Mouse (Mus musculus): Measurements from ENCODE around the gene Atg7.

Atg7 gene

GRCm38 (mm10) chr6:114790902-114791301, 148.0 kb downstream of the Atg7 start:
- no peak for DNase-seq

DNA sequence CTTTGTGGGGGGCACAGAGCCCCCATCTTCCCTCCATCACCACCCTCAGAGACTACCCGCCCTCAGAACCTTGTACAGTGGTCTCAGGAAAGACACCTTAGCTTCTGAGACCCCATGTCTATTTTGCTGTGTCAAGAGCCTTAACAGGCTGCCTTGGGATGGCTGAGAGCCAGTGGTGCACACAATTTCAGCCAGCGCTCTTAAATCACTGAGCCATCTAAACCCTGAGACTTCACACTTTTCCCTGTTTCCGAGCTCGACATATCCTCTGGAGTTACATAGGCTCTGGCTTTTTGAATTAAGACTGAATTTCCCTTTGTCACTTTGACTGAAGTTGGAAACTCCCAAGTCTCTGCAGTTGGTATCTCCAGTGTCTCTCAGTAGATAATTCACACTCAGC, 148.9 kb downstream of the Atg7 start:
- no peak for DNase-seq

GRCm38 (mm10) chr6:114794706-114795105, 151.8 kb downstream of the Atg7 start:
- no peak for DNase-seq

DNA sequence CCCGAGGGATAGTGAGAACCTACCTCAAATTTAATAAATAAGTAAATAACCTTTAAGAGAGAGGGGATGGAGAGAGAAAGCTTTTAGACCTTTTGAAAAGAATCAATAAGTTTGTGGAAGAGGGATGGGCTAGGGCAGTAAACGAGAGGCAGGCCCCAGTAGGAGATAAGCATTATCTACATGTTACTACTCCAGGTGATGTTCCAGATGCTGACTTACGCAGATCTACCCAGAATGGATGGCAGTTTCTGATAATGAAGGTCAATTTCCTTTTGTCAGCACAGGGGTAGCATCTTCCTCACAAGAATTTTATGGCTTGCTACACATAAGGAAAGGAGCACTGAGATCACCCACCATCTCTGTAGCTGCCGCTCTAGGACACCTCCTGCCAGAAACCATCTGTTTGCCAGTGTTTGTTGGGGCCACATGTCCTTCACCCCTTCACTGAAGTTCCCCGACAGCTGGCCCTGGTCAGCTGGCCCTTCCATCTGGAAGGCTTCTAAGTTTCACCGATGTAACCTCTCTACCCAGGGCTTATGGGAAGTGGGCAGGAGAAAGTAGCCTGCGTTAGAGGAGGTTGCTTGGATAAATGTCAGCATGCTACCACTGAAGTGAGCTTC, 152.9 kb downstream of the Atg7 start:
- DNase-seq: no peak

- no peak for DNase-seq
Observed at GRCm38 (mm10) chr6:114797901-114798300, 155.0 kb downstream of the Atg7 start.

- DNase-seq: no peak
Observed at GRCm38 (mm10) chr6:114798715-114799114, 155.8 kb downstream of the Atg7 start.

DNA sequence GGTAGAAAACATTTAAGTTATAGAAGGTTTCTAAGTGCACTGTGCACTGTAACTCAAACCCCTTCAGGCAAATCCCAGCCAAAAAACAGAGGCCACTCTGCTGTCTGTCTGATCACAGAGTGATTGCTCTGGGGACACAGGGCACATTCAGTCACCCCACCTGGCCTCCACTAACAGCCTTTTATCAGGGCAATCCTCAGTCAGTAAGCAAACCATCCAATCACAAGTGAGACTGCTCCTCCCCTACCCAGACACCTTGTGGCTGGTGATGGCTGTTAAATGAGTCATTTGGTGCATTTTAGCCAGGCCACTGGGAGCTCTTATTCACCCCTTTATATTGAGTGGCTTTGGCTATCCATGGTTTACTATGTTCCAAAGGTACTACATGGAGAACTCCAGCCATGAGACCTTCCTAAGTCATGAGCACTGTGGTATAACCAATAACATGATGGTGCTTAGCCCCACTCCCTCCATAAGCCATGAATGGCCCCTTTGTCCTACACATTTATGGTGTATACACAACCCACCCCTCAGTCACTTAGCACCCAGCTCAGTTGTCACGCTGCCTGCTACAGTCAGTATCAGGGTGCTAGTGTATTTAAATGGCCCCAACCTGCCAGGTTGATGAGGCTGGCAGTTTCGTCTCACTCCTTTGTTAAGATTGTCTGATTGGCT, 157.5 kb downstream of the Atg7 start:
- DNase-seq: no peak

- DNase-seq: no peak
Observed at GRCm38 (mm10) chr6:114803915-114804535, 161.1 kb downstream of the Atg7 start.

DNA sequence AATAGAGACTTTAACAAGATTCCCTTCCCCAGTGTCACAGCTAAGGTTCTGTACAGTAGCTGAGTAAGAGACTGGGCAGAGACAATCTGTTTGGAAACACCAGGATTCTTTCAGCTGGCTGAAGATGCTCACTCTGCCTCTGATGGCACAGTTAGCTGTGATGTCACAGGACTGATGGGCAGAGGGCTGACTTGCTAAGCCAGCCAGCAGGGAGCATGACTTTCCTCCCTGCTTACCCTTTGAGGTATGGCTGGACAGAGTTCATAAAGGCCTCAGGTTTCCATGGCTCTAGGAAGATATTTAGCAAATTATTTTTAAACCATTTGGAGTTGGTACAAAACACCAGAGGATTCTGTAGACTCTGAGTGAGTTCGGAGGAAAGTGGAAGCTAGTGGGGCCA, 162.0 kb downstream of the Atg7 start:
- no peak for DNase-seq

GRCm38 (mm10) chr6:114805927-114806326, 163.0 kb downstream of the Atg7 start:
- no peak for DNase-seq

GRCm38 (mm10) chr6:114807474-114807873, 164.6 kb downstream of the Atg7 start:
- DNase-seq: no peak

GRCm38 (mm10) chr6:114808654-114809430, 165.9 kb downstream of the Atg7 start:
- DNase-seq: no peak

DNA sequence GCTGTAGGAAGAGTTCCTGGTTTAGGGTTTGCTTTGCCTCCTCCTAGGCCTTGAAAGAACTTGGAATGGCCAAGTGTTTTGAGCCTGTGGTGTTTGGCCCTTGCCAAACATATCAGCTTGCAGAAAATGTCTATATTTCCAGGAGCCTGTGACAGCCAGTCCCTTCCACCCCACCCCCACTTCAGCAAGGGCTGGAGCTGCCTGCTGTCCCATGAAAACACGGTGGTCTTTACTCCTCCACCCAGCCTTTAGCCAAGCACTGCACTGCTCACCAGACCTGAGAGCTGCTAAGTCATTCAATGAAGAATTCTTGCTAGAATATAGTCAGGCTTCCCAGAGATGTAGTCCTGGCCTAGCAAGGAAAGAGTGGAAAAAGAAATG, 166.5 kb downstream of the Atg7 start:
- no peak for DNase-seq

GRCm38 (mm10) chr6:114812322-114812721, 169.4 kb downstream of the Atg7 start:
- no peak for DNase-seq

- DNase-seq: no peak
Observed at GRCm38 (mm10) chr6:114812779-114813178, 169.9 kb downstream of the Atg7 start.

DNA sequence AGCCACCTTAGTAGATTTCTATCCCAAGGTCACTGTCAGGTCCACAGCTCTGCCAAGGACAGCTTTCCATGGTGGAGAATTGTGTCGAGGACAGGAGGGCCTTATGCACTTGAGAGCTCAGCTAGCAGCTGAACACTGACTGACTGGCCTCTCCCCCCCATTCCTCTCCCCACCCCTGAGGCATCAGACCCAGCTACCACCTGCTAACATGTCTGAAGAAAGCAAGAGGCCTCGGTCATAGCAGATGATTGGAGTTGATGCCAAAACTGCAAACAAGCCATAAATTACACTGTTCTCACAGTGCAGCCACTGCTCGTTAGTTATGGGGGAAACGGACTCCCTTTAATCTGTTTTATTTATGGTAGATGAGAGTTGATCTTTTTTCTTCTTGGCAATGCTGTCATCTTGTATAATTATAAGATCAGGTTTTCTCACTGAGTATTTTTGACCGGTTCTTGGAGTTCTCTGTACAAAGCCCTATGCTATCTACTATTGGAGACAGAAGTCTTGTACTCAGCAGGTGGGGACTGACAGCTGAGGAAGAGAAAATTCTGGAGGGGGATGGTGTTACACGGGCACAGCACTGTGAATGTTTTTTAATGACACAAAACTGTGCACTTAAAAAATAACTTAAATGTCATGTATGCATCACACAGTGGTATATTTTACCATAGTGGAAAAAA, 171.4 kb downstream of the Atg7 start:
- no peak for DNase-seq

GRCm38 (mm10) chr6:114814882-114815650, 172.2 kb downstream of the Atg7 start:
- peak; percentile 34 for DNase-seq

- DNase-seq: peak; percentile 43
Observed at GRCm38 (mm10) chr6:114817948-114818347, 175.1 kb downstream of the Atg7 start.

DNA sequence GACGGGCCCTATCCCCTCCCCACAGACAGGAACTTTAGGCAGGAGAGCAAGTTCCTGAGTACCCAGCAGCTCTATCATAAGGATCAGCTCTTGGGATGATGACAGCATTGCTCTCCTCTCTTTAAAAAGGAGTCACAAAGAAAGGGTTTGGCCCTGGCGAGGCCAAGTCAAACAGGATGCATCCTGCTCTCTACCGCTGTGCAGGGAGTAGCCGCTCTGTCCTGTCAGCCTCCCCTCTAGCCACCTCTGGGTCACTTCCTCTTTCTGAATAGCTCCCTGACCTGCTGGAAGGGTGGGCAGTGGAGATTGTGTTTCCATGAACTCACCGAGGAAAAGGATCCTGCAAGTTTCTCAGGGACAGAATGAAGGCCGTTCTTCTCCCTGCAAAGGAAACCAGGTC, 175.6 kb downstream of the Atg7 start:
- DNase-seq: no peak

DNA sequence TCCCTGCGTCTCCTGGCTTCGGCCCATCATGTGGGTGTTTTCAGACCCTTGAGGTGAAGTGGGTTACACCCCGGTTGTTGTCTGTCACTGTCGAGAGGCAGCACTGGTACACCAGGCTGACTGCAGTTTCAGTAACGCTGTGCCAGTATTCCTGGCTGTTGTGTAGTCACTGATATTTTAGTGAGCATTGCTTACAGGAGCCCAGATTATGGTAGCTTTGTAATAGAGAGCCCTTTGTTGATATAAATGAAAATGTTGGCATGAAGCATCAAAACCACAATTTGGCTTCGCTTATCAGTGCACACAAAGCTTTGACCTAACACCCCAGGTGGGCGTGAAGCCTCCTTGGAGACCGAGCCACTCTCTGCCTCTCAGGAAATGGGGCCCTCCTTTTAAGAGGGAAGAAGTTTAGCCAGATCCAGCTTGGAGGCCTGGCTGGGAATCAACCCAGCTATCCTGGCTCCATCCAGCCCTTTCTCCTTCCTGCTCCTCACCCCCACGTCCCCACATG, 177.1 kb downstream of the Atg7 start:
- DNase-seq: no peak

- no peak for DNase-seq
Observed at GRCm38 (mm10) chr6:114821646-114822045, 178.7 kb downstream of the Atg7 start.

DNA sequence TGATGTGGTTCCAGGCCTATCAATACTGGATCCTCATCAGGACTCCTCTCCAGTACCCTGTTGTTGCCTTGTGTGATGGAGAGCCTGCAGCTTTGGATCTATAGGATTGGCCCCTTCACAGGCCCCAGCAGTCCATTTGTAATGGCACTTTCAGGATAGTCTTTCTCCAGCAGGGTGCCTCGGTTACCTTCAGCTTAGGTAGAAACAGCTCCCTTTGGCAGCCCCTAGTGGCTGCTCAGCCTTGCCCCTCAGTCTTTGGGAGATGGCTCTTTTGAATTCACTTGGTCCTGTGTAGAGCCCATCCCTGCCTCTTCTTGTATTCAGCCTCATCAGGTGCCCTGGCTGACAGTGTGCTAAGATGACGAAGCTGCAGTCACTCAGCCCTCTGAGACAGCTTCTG, 184.0 kb downstream of the Atg7 start:
- DNase-seq: no peak
